Mouse (Mus musculus) limb, embryonic 14.5 days (tissue): ENCODE results near the gene Nlk. TPM values are rescaled to one million over a fixed set of nuclear protein-coding genes. Genes with fewer than 3 reads are reported as not detected.

ENCODE experiments used
- ATAC-seq: fragments of 200-750 bp; cut with Nextera tagmentation; 2 replicates; pipeline ENCODE4 v1.8.0; 2017; ENCODE audit warnings: low read depth, moderate number of reproducible peaks, moderate TSS enrichment; ENCODE audit not compliant: low FRiP score
- DNase-seq: peaks from one replicate; pipeline ENCODE4 v3.0.0-alpha.2; 2015; ENCODE audit warnings: low spot score
- H3K27ac ChIP-seq: fragments of 300-500 bp; sonication (generic); replicated peaks from 2 replicates; pipeline ENCODE4 v1.5.1; 2014; ENCODE audit warnings: low read depth, mild to moderate bottlenecking, low read length, moderate library complexity, mixed read lengths
- H3K27me3 ChIP-seq: fragments of 300-500 bp; sonication (generic); 2 replicates; pipeline ENCODE4 v1.6.1; 2014; ENCODE audit warnings: low read length, mixed read lengths; ENCODE audit not compliant: control insufficient read depth, insufficient read depth
- H3K36me3 ChIP-seq: fragments of 300-500 bp; sonication (generic); 2 replicates; pipeline ENCODE4 v1.6.1; 2014; ENCODE audit warnings: mild to moderate bottlenecking, low read length, moderate library complexity, mixed read lengths; ENCODE audit not compliant: control insufficient read depth, insufficient read depth
- H3K4me1 ChIP-seq: fragments of 300-500 bp; sonication (generic); 2 replicates; pipeline ENCODE4 v1.6.1; 2014; ENCODE audit warnings: antibody characterized with exemption, low read length, mixed read lengths; ENCODE audit not compliant: control insufficient read depth, insufficient read depth
- H3K4me2 ChIP-seq: fragments of 300-500 bp; sonication (generic); replicated peaks from 2 replicates; pipeline ENCODE4 v1.6.1; 2014; ENCODE audit warnings: low read depth, mild to moderate bottlenecking, low read length, moderate library complexity; ENCODE audit not compliant: severe bottlenecking
- H3K4me3 ChIP-seq: fragments of 300-500 bp; sonication (generic); replicated peaks from 2 replicates; pipeline ENCODE4 v1.5.1; 2014; ENCODE audit warnings: low read length
- H3K9ac ChIP-seq: fragments of 300-500 bp; sonication (generic); 2 replicates; pipeline ENCODE4 v1.6.1; 2014; ENCODE audit warnings: mild to moderate bottlenecking, low read depth, low read length, moderate library complexity; ENCODE audit not compliant: severe bottlenecking
- H3K9me3 ChIP-seq: fragments of 300-500 bp; sonication (generic); 2 replicates; pipeline ENCODE4 v1.6.1; 2016; ENCODE audit warnings: low read length; ENCODE audit not compliant: control insufficient read depth
- POLR2A ChIP-seq: fragments of 200-500 bp; IDR thresholded peaks from 2 replicates; pipeline ENCODE4 v1.8.0; 2012; ENCODE audit warnings: inconsistent platforms, mild to moderate bottlenecking, moderate library complexity, borderline replicate concordance; ENCODE audit not compliant: insufficient read depth, insufficient read length; ENCODE audit errors: extremely low read depth
- whole genome bisulfite sequencing: fragments of 180-500 bp; shearing (Covaris S2); extraction: QIAGEN DNeasy Blood & Tissue Kit; methylation state at CpG from one replicate; pipeline ENCODE4 v1.1.7; 2014; 5-methylcytosine and 5-hydroxymethylcytosine counted together
- polyA plus RNA-seq, 2 experiments: library from polyadenylated mRNA; depleted of rRNA in 1 of 2; stranded (reverse) in 1 of 2; unstranded in 1 of 2; fragments of >200 nt; fragmentation: Nextera tagmentation in 1 of 2; extraction: Ambion mirVana in 1 of 2; gene quantifications; 2 replicates each; pipeline versions ENCODE4 v1.2.1 to v1.2.3; 2012 to 2014

The Nlk gene
- polyA plus RNA-seq, 2 experiments = 11.9 to 15.8 TPM

DNA sequence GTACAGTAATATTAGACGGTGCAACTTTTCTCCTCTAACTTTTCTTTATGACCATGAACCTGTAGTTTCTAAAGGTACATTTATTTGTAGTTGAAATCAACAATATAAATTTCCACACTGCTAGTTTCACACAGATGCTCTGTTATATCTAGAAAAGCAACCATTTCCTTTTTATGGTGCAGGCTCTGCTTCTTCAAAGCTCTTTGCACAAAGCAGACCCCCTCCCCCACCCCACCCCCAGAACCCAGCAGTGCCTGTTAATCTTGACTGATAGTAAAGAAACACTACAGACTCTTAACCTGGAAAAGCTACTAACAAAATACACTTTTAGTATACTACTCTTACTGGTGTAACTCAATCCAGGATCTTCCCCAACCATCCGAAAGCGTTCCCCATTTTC, 6.6 kb downstream of the Nlk start:
- WGBS = 61% methylated on average over 3 of the region's 3 CpGs

DNA sequence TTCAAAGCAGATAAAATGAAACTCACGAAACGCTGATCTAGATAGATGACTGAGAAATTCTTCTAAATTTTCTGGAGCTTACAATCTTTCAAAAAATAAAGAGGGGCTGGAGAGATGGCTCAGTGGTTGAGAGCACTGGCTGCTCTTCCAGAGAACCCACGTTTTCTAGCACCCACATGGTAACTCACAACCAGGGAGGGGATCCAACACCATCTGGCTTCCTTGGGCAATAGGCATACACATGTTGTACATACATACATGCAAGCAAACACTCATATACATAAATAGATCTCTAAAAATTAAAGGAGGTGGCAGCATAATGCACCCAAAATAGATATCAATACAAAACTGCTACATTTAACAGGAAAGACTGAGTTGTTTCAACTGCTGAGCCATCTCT, 16.1 kb downstream of the Nlk start:
- no peak overlapping the region for H3K27ac ChIP-seq
- H3K9ac ChIP-seq = no peak overlapping the region
- no peak for TF ChIP-seq POLR2A
- ATAC-seq (no peak), DNase-seq (no peak)
- peaks cover 13% of the 10 kb centered on the region; the same call in 1 of the 2 replicates for H3K36me3 ChIP-seq
- no peaks in the 10 kb centered on the region for H3K4me1 ChIP-seq
- H3K4me3 ChIP-seq = no peak overlapping the region
- no peaks in the 10 kb centered on the region for H3K27me3 ChIP-seq
- WGBS = 84% methylated on average over 3 of the region's 3 CpGs
- no peak overlapping the region for H3K4me2 ChIP-seq
- H3K9me3 ChIP-seq = no peaks in the 10 kb centered on the region

More for the DNA sequence above, 6.6 kb downstream of the Nlk start:
- peaks cover 3% of the 10 kb centered on the region; the same call in 1 of the 2 replicates for H3K36me3 ChIP-seq
- no peak overlapping the region for H3K4me3 ChIP-seq
- H3K4me2 ChIP-seq = no peak overlapping the region
- no peaks in the 10 kb centered on the region for H3K27me3 ChIP-seq
- DNase-seq (no peak), ATAC-seq (no peak)
- no peak overlapping the region for H3K9ac ChIP-seq
- H3K27ac ChIP-seq = no peak overlapping the region
- no peaks in the 10 kb centered on the region for H3K9me3 ChIP-seq
- TF ChIP-seq POLR2A = no peak
- H3K4me1 ChIP-seq = peaks cover 23% of the 10 kb centered on the region

DNA sequence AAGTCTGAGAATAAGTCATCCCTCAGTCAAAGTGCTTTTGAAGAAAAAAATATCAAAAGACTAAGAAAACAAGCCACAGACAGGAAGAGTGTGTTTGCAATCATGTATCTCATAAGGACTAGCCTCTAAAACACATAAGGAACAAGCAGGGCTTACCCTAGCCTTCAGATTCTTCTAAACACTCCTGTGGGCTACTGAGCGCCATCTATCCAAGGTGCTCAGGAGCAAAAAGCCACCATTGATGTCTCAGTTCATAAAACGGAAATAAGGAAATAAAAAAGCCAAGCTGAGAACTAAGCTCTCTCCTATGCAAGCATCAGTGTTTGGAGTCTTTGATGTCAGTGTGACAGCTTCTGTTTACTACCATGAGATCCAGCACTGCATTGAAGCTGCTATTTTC, 18.4 kb downstream of the Nlk start:
- H3K9me3 ChIP-seq = no peaks in the 10 kb centered on the region

DNA sequence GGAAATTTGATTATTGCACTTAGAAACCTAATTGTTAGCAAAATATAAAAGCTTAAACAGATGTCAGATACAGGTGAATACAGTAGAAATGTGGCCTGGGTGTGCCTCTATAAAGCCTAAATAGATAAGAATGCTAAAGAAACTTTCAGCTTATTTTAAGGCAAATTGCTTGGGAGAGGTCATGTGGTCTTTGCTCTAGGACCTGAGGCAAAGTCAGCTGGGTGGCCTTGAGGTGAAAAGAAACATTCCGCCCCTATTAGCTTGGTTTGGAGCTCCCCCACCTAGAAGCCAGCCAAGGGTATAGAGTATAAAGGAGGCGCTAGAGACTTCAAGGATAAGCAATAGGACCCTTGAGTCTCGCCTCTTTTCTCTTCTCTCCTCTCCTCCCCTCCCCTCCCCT, 28.5 kb downstream of the Nlk start:
- DNase-seq = no peak
- 30% methylated on average over 3 of the region's 3 CpGs for WGBS

More for the DNA sequence above, 18.4 kb downstream of the Nlk start:
- ATAC-seq = no peak
- no peak for TF ChIP-seq POLR2A
- Histone ChIP-seq H3K9ac (no peak overlapping the region), H3K4me2 (no peak overlapping the region), H3K36me3 (peaks cover 10% of the 10 kb centered on the region; the same call in 1 of the 2 replicates), H3K27me3 (no peaks in the 10 kb centered on the region), H3K27ac (no peak overlapping the region), H3K4me1 (no peaks in the 10 kb centered on the region), H3K4me3 (no peak overlapping the region)
- 65% methylated on average over 2 of the region's 2 CpGs for WGBS
- no peak for DNase-seq

DNA sequence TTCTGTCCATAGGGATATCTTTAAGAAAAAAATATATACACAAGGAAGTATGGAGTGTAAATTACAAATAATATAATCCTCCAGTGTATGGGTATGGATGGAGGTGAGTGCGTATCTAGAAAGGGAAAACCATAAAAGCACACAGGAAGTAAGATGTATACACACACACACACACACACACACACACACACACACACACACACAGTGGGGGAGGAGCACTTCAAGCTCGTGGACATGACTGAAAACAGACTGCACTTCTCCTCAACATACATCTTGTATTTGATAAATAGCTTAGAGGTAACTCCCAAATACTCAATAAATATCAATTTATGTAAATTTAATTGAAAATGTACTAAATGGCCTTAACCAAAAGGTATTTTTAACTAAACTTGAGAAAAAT, 32.3 kb downstream of the Nlk start:
- no peak for ATAC-seq
- WGBS = 56% methylated on average over 2 of the region's 2 CpGs

More for the DNA sequence above, 28.5 kb downstream of the Nlk start:
- ATAC-seq = no peak
- no peak for TF ChIP-seq POLR2A
- no peak overlapping the region for H3K4me2 ChIP-seq
- no peak overlapping the region for H3K27ac ChIP-seq
- no peaks in the 10 kb centered on the region for H3K4me1 ChIP-seq
- H3K9ac ChIP-seq = no peak overlapping the region
- H3K9me3 ChIP-seq = no peaks in the 10 kb centered on the region
- H3K4me3 ChIP-seq = no peak overlapping the region
- no peaks in the 10 kb centered on the region for H3K36me3 ChIP-seq
- H3K27me3 ChIP-seq = no peaks in the 10 kb centered on the region

DNA sequence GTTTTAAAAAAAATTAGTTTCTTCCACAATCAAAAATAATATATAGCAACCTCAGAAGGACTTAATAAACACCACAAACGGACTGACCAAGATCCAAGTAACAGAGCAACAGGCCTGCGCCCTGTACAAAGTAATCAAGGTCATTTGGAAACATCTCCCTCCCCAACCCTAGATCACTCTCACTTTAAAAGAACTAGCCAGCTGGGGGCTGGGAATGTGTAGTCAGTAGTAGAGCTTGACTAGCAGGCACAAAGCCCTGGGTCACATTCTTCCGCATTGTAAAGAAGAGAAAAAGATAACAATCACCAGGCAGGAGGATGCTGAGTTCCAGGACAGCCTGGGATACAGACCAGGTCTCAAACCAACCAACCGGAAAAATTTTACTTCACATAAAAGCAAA, 33.3 kb downstream of the Nlk start:
- H3K9ac ChIP-seq = no peak overlapping the region
- no peaks in the 10 kb centered on the region for H3K36me3 ChIP-seq
- TF ChIP-seq POLR2A = no peak
- no peaks in the 10 kb centered on the region for H3K4me1 ChIP-seq
- ATAC-seq = no peak
- no peak overlapping the region for H3K4me2 ChIP-seq
- H3K27ac ChIP-seq = no peak overlapping the region
- WGBS = 64% methylated on average over 4 of the region's 4 CpGs
- no peaks in the 10 kb centered on the region for H3K27me3 ChIP-seq
- H3K9me3 ChIP-seq = no peaks in the 10 kb centered on the region
- no peak for DNase-seq
- H3K4me3 ChIP-seq = no peak overlapping the region

More for the DNA sequence above, 32.3 kb downstream of the Nlk start:
- H3K27me3 ChIP-seq = no peaks in the 10 kb centered on the region
- H3K9me3 ChIP-seq = no peaks in the 10 kb centered on the region
- DNase-seq = no peak
- no peak for TF ChIP-seq POLR2A
- H3K27ac ChIP-seq = no peak overlapping the region
- H3K4me1 ChIP-seq = no peaks in the 10 kb centered on the region
- H3K4me3 ChIP-seq = no peak overlapping the region
- H3K4me2 ChIP-seq = no peak overlapping the region
- no peak overlapping the region for H3K9ac ChIP-seq
- no peaks in the 10 kb centered on the region for H3K36me3 ChIP-seq
